Comparison of ENCODE assay signal across 26 mouse cellular contexts in genomic region chr1:88286136-88286845, GRCm38 (mm10). TPM values are rescaled to one million over a fixed set of nuclear protein-coding genes. Genes with fewer than 3 reads are reported as not detected.
"Had no signal": no experiment of that assay in that cellular context is flagged by ENCODE, and none has a peak within 500 bp of the region (broad histone marks: within the 10 kb centered on the region; RNA-seq: fewer than 3 reads in every experiment).

No protein-coding gene starts in this region.

- H3K4me3 ChIP-seq: intestine, embryonic 15.5 days; limb, embryonic 12.5 days; limb, embryonic 15.5 days; liver, embryonic 12.5 days; liver, embryonic 15.5 days; midbrain, embryonic 10.5 days; midbrain, embryonic 13.5 days; myocyte; neural tube, embryonic 13.5 days; stomach, embryonic 15.5 days had no signal

- H3K27ac ChIP-seq: intestine, embryonic 15.5 days; limb, embryonic 12.5 days; limb, embryonic 15.5 days; liver, embryonic 12.5 days; liver, embryonic 15.5 days; midbrain, embryonic 10.5 days; midbrain, embryonic 13.5 days; neural tube, embryonic 13.5 days; stomach, embryonic 15.5 days had no signal

- H3K27me3 ChIP-seq: intestine, embryonic 15.5 days; limb, embryonic 12.5 days; limb, embryonic 15.5 days; liver, embryonic 12.5 days; liver, embryonic 15.5 days; midbrain, embryonic 13.5 days; neural tube, embryonic 13.5 days; stomach, embryonic 15.5 days had no signal

- H3K9me3 ChIP-seq: liver, embryonic 15.5 days; stomach, embryonic 15.5 days had no signal

- ATAC-seq: intestine, embryonic 15.5 days; liver, embryonic 12.5 days; midbrain, embryonic 13.5 days; midbrain, embryonic 16.5 days had no signal

- DNase-seq: kidney, adult 11 months; kidney, postnatal 4 days; left cerebral cortex, postnatal 4 days; lung, adult 2 months; lung, postnatal 14 days; retina, postnatal 1 day; right cerebral cortex, postnatal 25 days; spleen, adult 18-20 months; thymus, adult 2 months; thymus, postnatal 25 days had no signal

- H3K36me3 ChIP-seq: intestine, embryonic 15.5 days; limb, embryonic 12.5 days; limb, embryonic 15.5 days; liver, embryonic 12.5 days; liver, embryonic 15.5 days; midbrain, embryonic 10.5 days; midbrain, embryonic 13.5 days; neural tube, embryonic 13.5 days; stomach, embryonic 15.5 days had no signal

- H3K4me1 ChIP-seq: intestine, embryonic 15.5 days; limb, embryonic 12.5 days; limb, embryonic 15.5 days; liver, embryonic 12.5 days; liver, embryonic 15.5 days; midbrain, embryonic 10.5 days; midbrain, embryonic 13.5 days; neural tube, embryonic 13.5 days; stomach, embryonic 15.5 days had no signal

RNA-seq across cellular contexts. Expression of gene Trpm8, which starts 8.8 kb away (rescaled TPM):
- total RNA-seq: megakaryocyte progenitor cell, adult 5-6 weeks; monocyte, adult 5-6 weeks; neutrophil, adult 5-6 weeks had no signal
- polyA plus RNA-seq: intestine, embryonic 15.5 days; kidney, embryonic 16.5 days; limb, embryonic 12.5 days; limb, embryonic 15.5 days; liver, embryonic 12.5 days; liver, embryonic 15.5 days; lung, adult 2 months; midbrain, embryonic 10.5 days; stomach, embryonic 15.5 days; urinary bladder, adult 2 months had no signal
